Mouse (Mus musculus): ENCODE measurements around the gene Jam2.

Gene Jam2

GRCm38 (mm10) chr16:84838576-84838975 is 64.7 kb downstream of the Jam2 start:
- no peak for DNase-seq (ENCODE audit: low read depth)

DNA sequence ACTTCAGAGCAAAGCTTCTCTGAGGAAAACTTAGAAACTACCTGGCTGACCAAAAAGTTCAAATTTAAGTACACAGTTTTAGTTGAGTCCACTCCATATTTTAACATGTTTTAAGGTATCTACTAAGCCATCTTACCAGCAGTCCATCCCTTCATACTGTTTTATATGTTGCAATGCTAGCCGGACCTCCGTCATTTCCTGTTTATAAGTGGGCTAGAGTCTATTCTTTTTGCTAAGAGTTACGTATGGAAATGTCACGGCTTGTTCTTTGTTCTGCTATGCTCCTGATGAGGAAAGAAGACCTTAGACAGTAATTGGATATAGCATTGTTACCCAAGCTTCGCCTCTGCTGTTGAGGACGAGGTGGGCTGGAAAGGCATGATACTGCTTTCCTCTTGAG is 79.6 kb downstream of the Jam2 start:
- DNase-seq (ENCODE audit: low read depth), result no peak

GRCm38 (mm10) chr16:84864656-84865055 is 90.7 kb downstream of the Jam2 start:
- DNase-seq (ENCODE audit: low read depth), result no peak

DNA sequence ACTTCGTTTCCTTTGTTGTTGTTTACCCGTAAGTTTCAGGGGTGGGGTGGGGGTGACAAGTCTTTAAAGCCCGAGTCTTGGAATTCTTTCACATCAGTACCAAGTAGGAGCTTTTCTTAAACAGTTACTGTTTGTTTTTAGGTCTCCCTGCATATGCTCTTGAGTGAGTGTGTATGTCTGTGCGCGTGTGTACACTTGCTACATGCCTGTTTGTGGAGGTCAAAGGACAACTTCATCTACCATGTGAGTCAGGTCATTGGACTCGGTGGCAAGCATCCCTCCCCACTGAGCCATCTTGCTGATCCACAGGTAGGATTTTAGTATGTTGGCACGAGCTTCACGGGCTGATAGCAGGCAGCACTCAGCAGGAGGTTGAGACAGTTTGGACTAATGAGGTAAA is 99.9 kb downstream of the Jam2 start:
- no peak for DNase-seq (ENCODE audit: low read depth)

GRCm38 (mm10) chr16:84875012-84875717 is 101.2 kb downstream of the Jam2 start:
- no peak for DNase-seq (ENCODE audit: low read depth)

Measured in c-Kit-positive CD71-positive TER-119-negative erythroid progenitor cells, embryonic 14.5 days (primary cell).